Mouse (Mus musculus) left cerebral cortex, adult 11 months (tissue): ENCODE measurements around the gene B430305J03Rik.

Source experiments
- DNase-seq: peaks from one replicate; pipeline ENCODE4 v3.0.0; 2022; ENCODE audit warnings: low spot score

Gene B430305J03Rik

DNA sequence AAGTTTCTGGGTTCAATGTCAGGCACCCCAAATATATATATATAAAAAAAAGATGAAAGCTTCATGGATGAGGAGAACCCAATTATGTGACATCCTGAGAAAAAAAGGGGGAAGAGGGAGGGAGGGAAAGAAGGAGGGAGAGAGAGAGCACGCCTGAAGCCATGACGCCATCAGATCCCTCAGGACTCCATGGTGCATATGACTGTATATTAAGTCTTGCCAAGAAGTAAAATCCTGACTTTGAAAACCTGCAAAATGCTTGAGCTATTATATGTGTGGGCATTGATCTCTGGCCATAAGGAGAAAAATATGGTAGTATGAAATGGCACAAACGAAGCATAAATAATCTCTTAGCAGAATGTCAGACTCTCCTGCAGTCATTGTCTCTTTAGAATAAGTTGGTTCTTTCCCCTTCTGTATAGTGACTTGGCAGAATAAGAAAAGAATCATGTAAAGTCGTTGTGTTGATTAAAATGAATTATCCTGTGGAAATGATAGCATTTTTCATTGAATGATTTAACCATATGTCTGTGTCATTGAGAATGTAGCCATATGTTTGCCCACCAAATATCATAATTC is 17.6 kb downstream of the B430305J03Rik start:
- DNase-seq = no peak

DNA sequence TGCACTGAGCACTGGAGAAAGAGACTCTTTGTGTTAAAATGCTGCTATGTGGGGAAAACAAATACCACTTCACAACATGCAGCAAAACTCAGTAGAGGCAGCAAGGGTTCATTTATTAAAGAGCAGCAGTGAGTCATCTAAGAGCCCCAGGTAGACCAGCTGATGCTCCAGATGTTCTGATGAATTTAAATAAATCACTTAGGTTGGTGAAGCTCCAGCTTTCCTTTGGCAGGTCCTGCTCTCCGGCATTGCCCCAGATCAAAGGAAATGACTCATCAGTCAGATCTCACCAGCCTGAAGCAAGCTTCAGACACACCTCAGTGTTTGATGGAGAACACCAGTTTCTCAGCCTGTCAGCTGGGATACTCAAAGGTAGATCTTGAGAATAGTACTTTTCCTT is 20.1 kb downstream of the B430305J03Rik start:
- no peak for DNase-seq

DNA sequence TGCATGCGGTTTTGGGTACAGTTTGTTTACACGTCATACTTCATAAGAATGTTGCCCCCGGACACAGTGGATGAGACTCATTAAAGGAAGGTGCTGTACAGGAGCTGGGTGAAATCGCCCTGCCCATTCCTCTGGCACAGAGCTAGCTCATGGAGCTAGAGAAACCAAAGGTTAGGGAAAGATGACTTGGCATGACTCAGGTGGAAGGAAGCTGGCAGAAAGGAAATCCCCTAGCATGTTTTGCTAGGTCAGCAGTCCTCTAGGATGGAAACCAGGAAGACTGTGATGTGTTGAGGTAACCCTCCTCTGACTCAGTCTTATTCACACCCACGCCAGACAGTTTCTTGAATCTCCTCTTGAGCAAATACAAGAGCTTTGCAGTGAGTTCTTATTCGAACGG is 21.7 kb downstream of the B430305J03Rik start:
- no peak for DNase-seq

DNA sequence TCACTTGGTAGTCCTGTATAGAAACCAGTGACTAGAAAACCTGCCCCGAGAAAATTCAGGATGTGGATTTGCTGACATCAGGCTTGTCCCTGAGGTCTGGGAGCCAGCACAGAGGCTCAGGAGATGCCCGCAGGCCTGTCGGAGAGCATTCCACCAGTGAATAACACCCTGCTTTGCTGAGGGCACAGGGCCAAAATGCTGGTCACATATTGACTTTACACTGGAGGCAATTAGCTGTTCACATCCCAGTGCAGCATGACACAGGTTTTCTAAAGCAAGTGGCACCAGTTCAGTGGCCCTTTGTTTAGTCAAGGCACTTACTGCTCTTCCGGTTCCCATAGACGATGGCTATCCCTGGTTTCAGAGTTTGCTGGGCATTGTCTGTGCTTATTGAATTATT is 25.4 kb downstream of the B430305J03Rik start:
- no peak for DNase-seq

DNA sequence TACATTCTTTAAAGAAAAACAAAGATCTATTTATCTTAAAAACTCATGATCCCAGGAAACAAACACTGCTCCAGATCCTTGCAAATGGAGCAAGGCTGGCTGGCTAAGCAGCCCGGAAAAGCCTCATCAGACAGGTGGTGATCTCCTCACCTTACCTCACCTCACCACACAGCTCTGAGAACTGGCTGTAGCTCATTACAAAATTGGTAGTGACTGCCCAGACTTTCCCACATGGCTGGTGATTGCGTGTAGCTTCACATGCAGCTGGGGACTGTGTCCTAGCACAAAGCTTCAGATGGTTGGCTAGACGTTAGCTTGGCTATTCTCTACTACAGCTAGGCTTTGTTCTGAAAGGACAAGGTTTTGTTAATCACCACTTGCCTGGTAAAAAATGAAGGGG is 28.5 kb downstream of the B430305J03Rik start:
- no peak for DNase-seq

DNA sequence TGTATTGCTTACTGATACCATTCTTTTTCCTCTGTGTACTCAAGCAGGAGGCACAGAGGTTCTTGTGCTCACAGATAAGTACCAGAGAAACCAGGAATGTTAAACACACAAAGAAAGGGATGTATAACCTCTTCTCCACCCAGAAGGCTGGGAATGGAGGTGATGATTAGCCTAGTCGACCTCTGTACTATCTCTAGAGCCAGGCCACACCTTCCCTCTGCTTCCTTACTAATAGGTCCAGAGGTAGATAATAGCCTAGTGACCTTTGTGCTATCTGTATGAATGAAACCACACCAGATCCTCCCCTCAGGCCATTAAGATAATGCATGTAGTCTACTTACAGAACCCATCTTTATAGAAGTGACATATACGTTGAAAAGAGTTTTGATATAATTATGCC is 29.5 kb downstream of the B430305J03Rik start:
- no peak for DNase-seq

DNA sequence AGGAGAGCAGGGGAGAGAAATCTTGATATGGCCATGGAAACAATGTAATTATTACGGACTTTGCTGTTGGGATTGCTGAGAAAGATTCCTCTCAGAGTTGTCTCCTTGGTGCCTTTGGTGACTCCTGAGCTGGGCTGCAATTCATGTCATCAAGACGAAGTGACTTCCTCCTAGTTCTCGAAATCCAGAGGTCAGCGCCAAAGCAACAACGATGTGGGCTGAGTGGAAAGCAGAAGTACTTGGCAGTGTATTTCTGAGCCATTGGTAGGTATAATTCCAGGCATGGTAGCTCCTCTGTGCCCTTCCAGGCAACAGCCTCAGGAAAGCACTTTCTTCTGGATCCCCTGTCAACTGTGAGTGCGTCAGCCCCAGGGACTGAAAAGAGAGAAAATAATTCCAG is 44.1 kb downstream of the B430305J03Rik start:
- DNase-seq = no peak

DNA sequence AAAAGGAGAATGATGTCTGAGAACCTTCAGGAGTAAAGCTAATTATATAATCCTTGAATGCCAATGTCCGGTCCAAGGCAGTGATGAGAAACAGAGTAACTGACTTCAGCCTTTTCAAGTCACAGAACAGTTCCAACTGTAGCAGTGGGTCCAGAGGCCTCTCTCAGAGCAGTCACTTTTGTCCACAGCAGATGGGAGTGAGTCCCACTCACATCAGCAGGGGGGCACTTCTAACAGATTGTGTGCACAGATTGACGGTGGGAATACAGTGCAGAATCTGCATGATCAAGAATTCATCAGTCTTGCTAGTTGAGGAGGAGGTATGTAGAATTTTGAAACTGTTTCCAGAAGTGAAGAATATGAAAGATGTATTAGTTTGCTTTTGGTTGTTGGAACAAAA is 45.7 kb downstream of the B430305J03Rik start:
- peak; percentile 8 for DNase-seq

DNA sequence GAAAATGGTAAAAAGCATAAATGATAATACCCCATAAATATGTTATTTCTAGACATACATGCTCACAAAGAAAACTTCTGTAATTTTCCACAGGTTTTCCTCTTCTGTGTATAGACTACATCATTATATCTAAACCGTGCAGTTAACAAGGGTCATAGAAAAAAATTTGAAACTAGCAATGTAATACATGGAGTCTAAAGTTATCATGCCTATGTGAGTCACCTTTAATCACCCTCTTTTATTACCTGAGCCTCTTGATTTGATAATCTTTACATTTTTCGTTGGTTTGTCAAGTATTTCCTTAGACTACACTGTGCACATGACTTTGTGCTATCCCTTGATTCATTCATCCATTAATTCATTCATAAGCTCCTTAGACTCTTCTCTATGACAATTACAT is 50.7 kb downstream of the B430305J03Rik start:
- DNase-seq = no peak
